Mouse (Mus musculus): Measurements from ENCODE around the gene Prpf8.
"Not testable (repeated sequence)": the region's sequence is repeated elsewhere in the genome, so short reads cannot be mapped to it uniquely, and the experiment has no call there.

Gene Prpf8

GRCm38 (mm10) chr11:75533314-75534015 lies 46.8 kb downstream of the Prpf8 start:
- in situ Hi-C loops (cut with MboI) = loop anchor here (5.0 kb wide), 1 partner anchor 34 kb away; no protein-coding TSS in a partner anchor

- in situ Hi-C loops (cut with MboI) = loop anchor here (5.0 kb wide), 1 partner anchor 33 kb away; no protein-coding TSS in a partner anchor
Measured at GRCm38 (mm10) chr11:75534286-75535033, 47.8 kb downstream of the Prpf8 start.

GRCm38 (mm10) chr11:75535106-75535795 lies 48.6 kb downstream of the Prpf8 start:
- in situ Hi-C loops (cut with MboI) = no loop called here

GRCm38 (mm10) chr11:75536255-75537024 lies 49.8 kb downstream of the Prpf8 start:
- in situ Hi-C loops (cut with MboI) = no loop called here

GRCm38 (mm10) chr11:75537025-75537414 lies 50.4 kb downstream of the Prpf8 start:
- in situ Hi-C loops (cut with MboI) = no loop called here

- in situ Hi-C loops (cut with MboI) = no loop called here
Measured at GRCm38 (mm10) chr11:75537491-75538183, 51.0 kb downstream of the Prpf8 start.

GRCm38 (mm10) chr11:75538184-75538969 lies 51.8 kb downstream of the Prpf8 start:
- in situ Hi-C loops (cut with MboI) = no loop called here

- in situ Hi-C loops (cut with MboI) = no loop called here
Measured at GRCm38 (mm10) chr11:75538970-75539299, 52.3 kb downstream of the Prpf8 start.

- in situ Hi-C loops (cut with MboI) = no loop called here
Measured at GRCm38 (mm10) chr11:75540209-75540608, 53.6 kb downstream of the Prpf8 start.

- in situ Hi-C loops (cut with MboI) = no loop called here
Measured at GRCm38 (mm10) chr11:75540710-75541581, 54.3 kb downstream of the Prpf8 start.

- in situ Hi-C loops (cut with MboI) = no loop called here
Measured at GRCm38 (mm10) chr11:75544713-75545112, 58.1 kb downstream of the Prpf8 start.

GRCm38 (mm10) chr11:75546057-75546456 lies 59.4 kb downstream of the Prpf8 start:
- in situ Hi-C loops (cut with MboI) = no loop called here

GRCm38 (mm10) chr11:75549658-75550111 lies 63.1 kb downstream of the Prpf8 start:
- in situ Hi-C loops (cut with MboI) = no loop called here

GRCm38 (mm10) chr11:75550200-75550946 lies 63.8 kb downstream of the Prpf8 start:
- in situ Hi-C loops (cut with MboI) = no loop called here

GRCm38 (mm10) chr11:75551321-75551720 lies 64.7 kb downstream of the Prpf8 start:
- in situ Hi-C loops (cut with MboI) = no loop called here

- in situ Hi-C loops (cut with MboI) = no loop called here
Measured at GRCm38 (mm10) chr11:75551961-75552441, 65.4 kb downstream of the Prpf8 start.

GRCm38 (mm10) chr11:75552906-75553482 lies 66.4 kb downstream of the Prpf8 start:
- in situ Hi-C loops (cut with MboI) = no loop called here

- in situ Hi-C loops (cut with MboI) = not testable (repeated sequence)
Measured at GRCm38 (mm10) chr11:75556006-75556405, 69.4 kb downstream of the Prpf8 start.

Measured in mature B cell (primary cell).